Mouse (Mus musculus) limb, embryonic 14.5 days (tissue): ENCODE measurements around the gene Txndc9. TPM values are rescaled to one million over a fixed set of nuclear protein-coding genes. Genes with fewer than 3 reads are reported as not detected.

ENCODE experiments used
- ATAC-seq: fragments of 200-750 bp; cut with Nextera tagmentation; 2 replicates; pipeline ENCODE4 v1.8.0; 2017; ENCODE audit warnings: low read depth, moderate number of reproducible peaks, moderate TSS enrichment; ENCODE audit not compliant: low FRiP score
- DNase-seq: peaks from one replicate; pipeline ENCODE4 v3.0.0-alpha.2; 2015; ENCODE audit warnings: low spot score
- H3K27ac ChIP-seq: fragments of 300-500 bp; sonication (generic); replicated peaks from 2 replicates; pipeline ENCODE4 v1.5.1; 2014; ENCODE audit warnings: low read depth, mild to moderate bottlenecking, low read length, moderate library complexity, mixed read lengths
- H3K27me3 ChIP-seq: fragments of 300-500 bp; sonication (generic); 2 replicates; pipeline ENCODE4 v1.6.1; 2014; ENCODE audit warnings: low read length, mixed read lengths; ENCODE audit not compliant: control insufficient read depth, insufficient read depth
- H3K36me3 ChIP-seq: fragments of 300-500 bp; sonication (generic); 2 replicates; pipeline ENCODE4 v1.6.1; 2014; ENCODE audit warnings: mild to moderate bottlenecking, low read length, moderate library complexity, mixed read lengths; ENCODE audit not compliant: control insufficient read depth, insufficient read depth
- H3K4me1 ChIP-seq: fragments of 300-500 bp; sonication (generic); 2 replicates; pipeline ENCODE4 v1.6.1; 2014; ENCODE audit warnings: antibody characterized with exemption, low read length, mixed read lengths; ENCODE audit not compliant: control insufficient read depth, insufficient read depth
- H3K4me2 ChIP-seq: fragments of 300-500 bp; sonication (generic); replicated peaks from 2 replicates; pipeline ENCODE4 v1.6.1; 2014; ENCODE audit warnings: low read depth, mild to moderate bottlenecking, low read length, moderate library complexity; ENCODE audit not compliant: severe bottlenecking
- H3K4me3 ChIP-seq: fragments of 300-500 bp; sonication (generic); replicated peaks from 2 replicates; pipeline ENCODE4 v1.5.1; 2014; ENCODE audit warnings: low read length
- H3K9ac ChIP-seq: fragments of 300-500 bp; sonication (generic); 2 replicates; pipeline ENCODE4 v1.6.1; 2014; ENCODE audit warnings: mild to moderate bottlenecking, low read depth, low read length, moderate library complexity; ENCODE audit not compliant: severe bottlenecking
- H3K9me3 ChIP-seq: fragments of 300-500 bp; sonication (generic); 2 replicates; pipeline ENCODE4 v1.6.1; 2016; ENCODE audit warnings: low read length; ENCODE audit not compliant: control insufficient read depth
- POLR2A ChIP-seq: fragments of 200-500 bp; IDR thresholded peaks from 2 replicates; pipeline ENCODE4 v1.8.0; 2012; ENCODE audit warnings: inconsistent platforms, mild to moderate bottlenecking, moderate library complexity, borderline replicate concordance; ENCODE audit not compliant: insufficient read depth, insufficient read length; ENCODE audit errors: extremely low read depth
- whole genome bisulfite sequencing: fragments of 180-500 bp; shearing (Covaris S2); extraction: QIAGEN DNeasy Blood & Tissue Kit; methylation state at CpG from one replicate; pipeline ENCODE4 v1.1.7; 2014; 5-methylcytosine and 5-hydroxymethylcytosine counted together
- polyA plus RNA-seq, 2 experiments: library from polyadenylated mRNA; depleted of rRNA in 1 of 2; stranded (reverse) in 1 of 2; unstranded in 1 of 2; fragments of >200 nt; fragmentation: Nextera tagmentation in 1 of 2; extraction: Ambion mirVana in 1 of 2; gene quantifications; 2 replicates each; pipeline versions ENCODE4 v1.2.1 to v1.2.3; 2012 to 2014

Gene Txndc9
- polyA plus RNA-seq, 2 experiments = 57.8 to 141 TPM

DNA sequence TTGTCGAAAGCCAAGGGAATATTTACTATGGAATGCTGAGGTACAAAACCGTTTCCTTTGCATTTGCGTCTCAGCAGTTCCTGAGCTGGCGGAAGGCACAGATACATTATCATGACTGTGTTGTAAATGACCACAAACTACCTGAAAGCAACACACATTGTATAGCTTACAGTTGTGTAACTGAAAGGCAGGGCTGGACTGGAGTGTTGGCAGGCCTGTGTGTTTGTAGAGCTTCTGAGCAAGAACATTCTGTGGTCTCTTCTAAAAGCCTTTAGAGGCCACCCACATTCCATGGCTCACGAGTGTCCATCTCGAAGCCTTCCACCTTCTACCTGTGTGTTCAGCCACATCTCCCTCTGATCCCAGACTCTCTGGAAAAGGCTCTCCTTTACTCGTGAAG is 29.6 kb upstream of the Txndc9 start:
- H3K4me1 ChIP-seq = no peaks in the 10 kb centered on the region
- no peak for ATAC-seq
- TF ChIP-seq POLR2A = no peak
- no peak overlapping the region for H3K27ac ChIP-seq
- no peak for DNase-seq
- no peaks in the 10 kb centered on the region for H3K27me3 ChIP-seq
- H3K36me3 ChIP-seq = peaks cover 38% of the 10 kb centered on the region
- H3K9me3 ChIP-seq = no peaks in the 10 kb centered on the region
- H3K9ac ChIP-seq = no peak overlapping the region
- no peak overlapping the region for H3K4me2 ChIP-seq
- WGBS = 90% methylated on average over 7 of the region's 7 CpGs
- H3K4me3 ChIP-seq = no peak overlapping the region

DNA sequence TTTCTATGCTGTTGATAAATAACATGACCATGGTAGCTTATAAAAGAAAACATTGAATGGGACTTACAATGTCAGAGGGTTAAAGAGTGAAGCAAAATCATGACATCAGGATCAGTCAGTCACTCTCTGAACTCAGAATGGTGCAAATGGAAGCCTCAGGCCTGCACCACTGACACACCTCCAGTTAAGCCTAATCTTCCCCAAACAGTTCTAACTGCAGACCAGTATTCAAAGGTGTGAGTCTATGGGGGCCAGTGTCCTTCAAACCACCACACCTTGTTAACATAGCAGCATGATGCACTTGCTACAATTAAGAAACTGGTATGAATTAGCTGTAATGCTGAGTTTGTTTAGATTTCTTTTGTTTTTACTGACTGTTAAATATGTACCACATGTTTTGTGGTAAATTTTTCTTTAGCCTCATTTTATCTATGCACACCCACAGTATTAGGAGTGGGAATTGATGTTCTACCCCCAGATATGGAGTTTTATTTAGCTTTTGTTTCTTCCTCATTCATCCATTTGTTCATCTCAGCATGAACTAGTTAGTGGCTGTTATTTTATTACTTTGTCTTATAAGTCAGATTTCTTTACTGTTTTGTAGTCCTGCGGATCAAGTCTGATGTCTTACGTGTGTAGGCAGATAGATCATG is 17.0 kb upstream of the Txndc9 start:
- 86% methylated on average over 2 of the region's 2 CpGs for WGBS
- H3K4me2 ChIP-seq = no peak overlapping the region
- no peak overlapping the region for H3K4me3 ChIP-seq
- H3K4me1 ChIP-seq = no peaks in the 10 kb centered on the region
- TF ChIP-seq POLR2A = no peak
- H3K27me3 ChIP-seq = no peaks in the 10 kb centered on the region
- H3K36me3 ChIP-seq = peaks cover 20% of the 10 kb centered on the region
- DNase-seq (no peak), ATAC-seq (no peak)
- no peak overlapping the region for H3K27ac ChIP-seq
- no peak overlapping the region for H3K9ac ChIP-seq
- H3K9me3 ChIP-seq = no peaks in the 10 kb centered on the region

DNA sequence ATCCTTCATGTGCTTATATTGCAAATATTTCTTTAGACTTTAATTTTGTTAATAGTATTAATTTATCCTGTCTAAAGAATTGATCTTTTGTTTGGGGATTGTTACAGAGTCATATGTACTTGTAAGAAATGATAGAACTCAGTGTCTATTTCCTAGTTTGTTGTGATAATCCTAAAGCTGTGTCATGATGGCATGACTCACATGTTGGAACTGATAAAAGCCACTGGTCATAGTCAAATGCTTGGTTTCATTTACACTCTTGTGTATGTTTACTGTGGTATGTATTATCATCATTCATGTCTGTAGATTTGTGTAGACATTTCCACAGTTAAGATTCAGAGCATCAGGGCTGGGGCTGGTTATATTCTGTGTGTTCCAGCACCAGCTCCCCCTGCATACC is 14.8 kb upstream of the Txndc9 start:
- Histone ChIP-seq H3K9me3 (no peaks in the 10 kb centered on the region), H3K4me3 (no peak overlapping the region), H3K9ac (no peak overlapping the region), H3K4me1 (no peaks in the 10 kb centered on the region), H3K36me3 (no peaks in the 10 kb centered on the region), H3K4me2 (no peak overlapping the region), H3K27ac (no peak overlapping the region), H3K27me3 (no peaks in the 10 kb centered on the region)
- ATAC-seq = no peak
- no peak for DNase-seq
- TF ChIP-seq POLR2A = no peak

DNA sequence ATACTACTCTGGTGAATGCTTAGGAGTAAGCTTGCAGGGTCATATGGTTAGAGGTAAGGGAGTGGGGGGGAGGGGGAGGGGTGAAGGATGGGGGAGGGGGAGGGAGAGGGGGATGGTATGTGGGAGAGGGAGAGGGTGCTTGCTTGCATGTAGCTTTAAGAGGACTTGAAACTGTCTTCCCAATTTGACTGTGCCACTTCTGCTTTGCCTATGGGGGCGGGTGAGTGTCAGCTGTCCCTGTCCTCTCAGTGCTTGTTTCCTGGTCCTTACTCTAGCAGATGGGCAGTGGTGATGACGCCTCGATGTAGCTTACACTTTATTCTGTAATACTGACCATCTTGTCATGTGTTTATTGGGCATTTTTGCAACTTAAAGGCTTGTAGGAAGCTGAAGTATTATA is 14.4 kb upstream of the Txndc9 start:
- ATAC-seq (no peak), DNase-seq (no peak)
- TF ChIP-seq POLR2A = no peak
- Histone ChIP-seq H3K4me2 (no peak overlapping the region), H3K4me1 (no peaks in the 10 kb centered on the region), H3K9me3 (no peaks in the 10 kb centered on the region), H3K9ac (no peak overlapping the region), H3K36me3 (no peaks in the 10 kb centered on the region), H3K27ac (no peak overlapping the region), H3K4me3 (no peak overlapping the region), H3K27me3 (no peaks in the 10 kb centered on the region)
- whole genome bisulfite sequencing = 91% methylated on average over 3 of the region's 3 CpGs

DNA sequence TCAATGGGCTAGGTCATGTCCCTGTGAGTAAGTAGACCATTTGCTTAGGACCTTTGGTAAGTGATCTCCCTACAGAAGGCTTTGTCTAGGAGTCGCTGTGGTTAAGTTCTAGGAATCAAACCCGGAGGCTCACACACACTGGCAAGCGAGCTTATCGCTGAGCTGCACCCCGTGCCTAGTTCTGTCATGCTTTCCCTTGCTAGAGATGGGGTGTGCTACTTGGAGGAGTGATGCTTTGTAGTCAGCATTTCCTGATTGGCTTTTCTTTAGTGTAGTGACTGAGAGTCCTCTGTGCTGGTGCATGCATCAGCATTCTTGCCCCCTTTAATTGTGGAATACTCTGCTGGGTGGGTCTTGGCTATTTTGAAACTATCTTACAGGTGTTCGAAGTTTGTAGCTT is 14.0 kb upstream of the Txndc9 start:
- no peak for TF ChIP-seq POLR2A
- WGBS = 88% methylated on average over 6 of the region's 6 CpGs
- H3K36me3 ChIP-seq = no peaks in the 10 kb centered on the region
- H3K27me3 ChIP-seq = no peaks in the 10 kb centered on the region
- no peak overlapping the region for H3K4me2 ChIP-seq
- no peaks in the 10 kb centered on the region for H3K9me3 ChIP-seq
- no peak overlapping the region for H3K4me3 ChIP-seq
- H3K9ac ChIP-seq = no peak overlapping the region
- ATAC-seq (no peak), DNase-seq (no peak)
- no peak overlapping the region for H3K27ac ChIP-seq
- no peaks in the 10 kb centered on the region for H3K4me1 ChIP-seq

DNA sequence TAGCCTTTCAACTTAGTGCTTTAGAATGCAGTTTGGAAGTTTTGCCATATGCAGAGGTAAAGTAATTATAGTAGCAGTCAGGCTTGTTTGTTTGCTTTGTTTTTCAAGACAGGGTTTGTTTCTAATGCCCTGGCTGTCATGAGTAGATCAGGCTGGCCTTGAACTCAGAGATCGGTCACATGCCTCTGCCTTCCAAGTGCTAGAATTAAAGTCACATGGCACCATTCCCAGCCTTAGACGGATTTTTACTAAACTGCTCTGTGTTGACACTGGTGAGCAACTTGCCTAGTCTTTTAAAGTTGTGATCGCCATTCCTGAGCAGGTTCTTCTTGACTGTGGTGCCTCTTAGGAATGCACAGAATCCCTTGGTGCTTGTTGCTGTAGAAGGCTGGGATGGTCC is 9.0 kb upstream of the Txndc9 start:
- H3K9ac ChIP-seq = no peak overlapping the region
- H3K9me3 ChIP-seq = no peaks in the 10 kb centered on the region
- H3K27me3 ChIP-seq = no peaks in the 10 kb centered on the region
- 71% methylated on average over 3 of the region's 3 CpGs for WGBS
- H3K4me3 ChIP-seq = no peak overlapping the region
- H3K36me3 ChIP-seq = no peaks in the 10 kb centered on the region
- TF ChIP-seq POLR2A = no peak
- H3K27ac ChIP-seq = no peak overlapping the region
- H3K4me1 ChIP-seq = no peaks in the 10 kb centered on the region
- H3K4me2 ChIP-seq = no peak overlapping the region
- ATAC-seq (no peak), DNase-seq (no peak)
